Mouse (Mus musculus) ES-E14 (cell line): ENCODE measurements at regions not wholly inside any gene's neighbourhood (a gene's known extent, or its start where the extent isn't known, plus 50 kb on each side); places are given as distances from the start of the nearest gene placed in this dataset.
"Not testable (repeated sequence)": the region's sequence is repeated elsewhere in the genome, so short reads cannot be mapped to it uniquely, and the experiment has no call there.

Experiments used
- DNase-seq: peaks from one replicate; pipeline ENCODE4 v3.0.0-alpha.2; 2013; ENCODE audit warnings: low read depth, low spot score
- H3K27ac ChIP-seq: 2 replicates; pipeline ENCODE4 v1.5.1; 2012; ENCODE audit warnings: low read depth, mild to moderate bottlenecking, low read length, moderate library complexity, mixed read lengths; ENCODE audit not compliant: poor library complexity, insufficient read depth, severe bottlenecking
- H3K36me3 ChIP-seq: 2 replicates; pipeline ENCODE4 v1.6.1; 2012; ENCODE audit warnings: mild to moderate bottlenecking, low read length, moderate library complexity, mixed read lengths; ENCODE audit not compliant: control insufficient read depth, poor library complexity, insufficient read depth, severe bottlenecking
- H3K4me1 ChIP-seq, 2 experiments: fragments of 150-350 bp in 1 of 2; sonication (generic) in 1 of 2; 2 replicates each; pipeline ENCODE4 v1.6.1; 2012; ENCODE audit warnings: low read length in 2 of 2, mild to moderate bottlenecking in 1 of 2, mixed read lengths in 1 of 2; ENCODE audit not compliant: control insufficient read depth in 2 of 2, insufficient read depth in 2 of 2, poor library complexity in 1 of 2
- H3K4me3 ChIP-seq, 2 experiments: fragments of 150-350 bp in 1 of 2; sonication (generic) in 1 of 2; 2 replicates each; pipeline ENCODE4 v1.5.1; 2012; ENCODE audit warnings: low read length in 2 of 2, low read depth in 1 of 2, mild to moderate bottlenecking in 1 of 2, mixed read lengths in 1 of 2; ENCODE audit not compliant: insufficient read depth in 1 of 2, poor library complexity in 1 of 2, severe bottlenecking in 1 of 2
- H3K9ac ChIP-seq: 2 replicates; pipeline ENCODE4 v1.6.1; 2012; ENCODE audit warnings: low read depth, mild to moderate bottlenecking, low read length, mixed read lengths; ENCODE audit not compliant: poor library complexity, insufficient read depth, severe bottlenecking
- H3K9me3 ChIP-seq: fragments of 150-350 bp; sonication (generic); 2 replicates; pipeline ENCODE4 v1.6.1; 2012; ENCODE audit warnings: low read depth, mild to moderate bottlenecking, low read length; ENCODE audit not compliant: control insufficient read depth, insufficient read depth
- CHD2 ChIP-seq: IDR thresholded peaks from 2 replicates; pipeline ENCODE4 v1.6.1; 2014; ENCODE audit warnings: mild to moderate bottlenecking, low read depth, low read length, inconsistent platforms
- HCFC1 ChIP-seq: IDR thresholded peaks from 2 replicates; pipeline ENCODE4 v1.6.1; 2012; ENCODE audit warnings: low read length, inconsistent platforms, borderline replicate concordance; ENCODE audit not compliant: insufficient read depth
- MAFK ChIP-seq: IDR thresholded peaks from 2 replicates; pipeline ENCODE4 v1.6.1; 2014; ENCODE audit warnings: mild to moderate bottlenecking, low read depth, low read length, inconsistent platforms; ENCODE audit not compliant: insufficient read depth
- ZC3H11A ChIP-seq: IDR thresholded peaks from 2 replicates; pipeline ENCODE4 v1.6.1; 2012; ENCODE audit warnings: low read depth, mild to moderate bottlenecking, inconsistent platforms, low read length, borderline replicate concordance
- ZNF384 ChIP-seq: IDR thresholded peaks from 2 replicates; pipeline ENCODE4 v1.6.1; 2012; ENCODE audit warnings: low read depth, low read length, inconsistent platforms
- in situ Hi-C, 2 experiments: fragments of 600-800 bp; cut with MboI; formaldehyde crosslinking; loops; one replicate each; pipeline ENCODE4 v1.15.1; 2025; ENCODE audit warnings: low sequenced_read_pairs in 2 of 2, inconsistent platforms in 1 of 2; ENCODE audit not compliant: unreplicated experiment in 2 of 2

DNA sequence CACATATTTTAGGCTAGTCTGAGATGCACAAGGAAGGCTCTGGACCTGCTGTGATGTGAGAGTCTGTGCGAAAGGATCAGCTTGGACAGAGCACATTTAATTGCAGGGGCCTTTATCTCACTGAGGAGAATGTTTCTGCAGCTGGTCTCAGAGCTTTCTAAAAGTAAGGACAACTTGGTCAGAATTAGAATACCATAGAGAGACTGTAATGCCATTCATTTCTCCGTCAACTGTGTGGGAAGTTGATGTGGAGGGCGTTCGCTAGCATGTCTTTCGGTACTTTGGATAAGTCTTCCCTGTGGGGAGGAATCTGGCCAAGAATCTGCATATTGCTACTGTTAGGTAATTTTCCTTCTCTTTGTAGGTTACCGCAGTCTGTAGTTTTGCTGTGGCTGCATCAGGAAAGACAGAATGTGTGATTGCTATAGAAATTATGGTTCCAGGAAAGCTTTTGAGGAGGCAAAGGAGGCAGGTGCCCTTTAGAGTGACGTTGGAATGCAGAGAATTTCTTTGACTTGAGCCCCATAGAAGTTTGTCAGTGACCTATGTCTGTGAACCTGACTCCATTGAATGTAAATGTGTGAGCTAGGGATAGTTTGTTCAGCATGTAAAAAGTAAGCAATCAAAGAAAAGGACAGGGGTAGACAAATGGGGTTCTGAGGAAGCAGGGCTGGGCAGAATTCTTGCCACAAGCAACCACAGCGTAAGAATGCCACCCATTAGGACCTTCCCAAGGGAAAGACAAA is 164.2 kb downstream of the Eva1a start:
- H3K4me3 ChIP-seq = no peak overlapping the region
- H3K36me3 ChIP-seq = no peaks in the 10 kb centered on the region
- no peak overlapping the region for H3K27ac ChIP-seq
- H3K9me3 ChIP-seq = no peaks in the 10 kb centered on the region
- in situ Hi-C loops = no loop called here
- TF ChIP-seq CHD2 = no peak
- no peak for TF ChIP-seq HCFC1
- no peak for TF ChIP-seq ZNF384
- TF ChIP-seq MAFK = no peak
- no peak for TF ChIP-seq ZC3H11A
- no peak for DNase-seq
- no peaks in the 10 kb centered on the region for H3K4me1 ChIP-seq
- no peak overlapping the region for H3K9ac ChIP-seq

DNA sequence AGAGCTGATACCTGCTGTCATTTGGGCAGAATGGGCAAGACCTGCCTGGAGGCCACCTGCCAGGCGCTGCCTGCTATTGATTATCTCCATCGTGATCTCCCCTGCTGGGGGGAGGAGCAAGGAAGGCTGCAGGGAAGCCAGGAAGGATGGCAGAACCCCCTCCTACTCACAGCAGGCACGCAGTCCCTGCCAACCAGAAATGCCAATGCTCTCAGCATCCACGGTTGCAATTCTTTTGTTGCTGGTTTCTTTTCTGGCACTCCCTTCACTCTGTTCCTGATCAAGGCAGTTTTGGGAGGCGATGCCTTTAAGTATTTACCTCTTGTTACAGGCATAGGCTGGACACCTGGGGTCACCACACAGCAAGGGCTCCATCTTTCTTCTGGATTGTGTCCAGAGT is 164.3 kb upstream of the Tacr1 start:
- Histone ChIP-seq H3K27ac (no peak overlapping the region), H3K4me3 (no peak overlapping the region), H3K9ac (no peak overlapping the region), H3K36me3 (no peaks in the 10 kb centered on the region), H3K4me1 (no peaks in the 10 kb centered on the region), H3K9me3 (no peaks in the 10 kb centered on the region)
- DNase-seq = no peak
- in situ Hi-C loops = no loop called here
- no peak for TF ChIP-seq CHD2
- TF ChIP-seq ZNF384 = no peak
- no peak for TF ChIP-seq MAFK
- no peak for TF ChIP-seq ZC3H11A
- no peak for TF ChIP-seq HCFC1

DNA sequence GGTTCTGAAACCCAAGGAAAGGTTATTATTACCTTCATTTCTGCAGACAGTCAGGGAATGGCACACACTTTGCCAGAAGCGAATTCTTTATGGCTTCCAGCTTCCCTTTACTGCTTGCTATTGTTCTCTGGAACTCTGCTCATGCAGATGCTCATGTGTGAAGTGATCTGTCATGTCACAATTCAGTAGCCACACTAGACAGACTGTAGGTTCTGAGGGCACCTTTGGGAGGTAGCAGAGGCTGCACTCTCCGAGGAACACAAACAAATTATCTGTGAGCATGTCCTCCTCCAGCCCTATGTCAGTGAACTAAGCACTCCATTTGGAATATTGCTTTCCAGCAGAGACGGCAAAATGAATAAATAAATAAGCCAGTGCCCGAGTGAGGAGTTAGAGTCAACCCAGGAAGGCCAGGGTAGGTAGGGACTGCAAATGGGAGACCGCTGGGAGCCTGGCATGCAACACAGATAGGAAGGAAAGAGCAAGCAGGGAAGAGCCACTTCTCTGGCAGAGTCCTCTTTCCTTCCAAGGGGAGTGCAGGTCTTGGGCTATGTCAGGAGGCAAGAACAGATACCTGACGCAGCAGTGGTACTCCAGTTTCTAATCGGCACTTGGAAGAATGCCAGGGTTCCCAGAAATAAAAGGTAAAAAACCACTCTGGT is 161.4 kb upstream of the Tacr1 start:
- DNase-seq = no peak
- Histone ChIP-seq H3K4me3 (no peak overlapping the region), H3K27ac (no peak overlapping the region), H3K36me3 (no peaks in the 10 kb centered on the region), H3K9ac (no peak overlapping the region), H3K9me3 (no peaks in the 10 kb centered on the region), H3K4me1 (no peaks in the 10 kb centered on the region)
- in situ Hi-C loops = no loop called here
- no peak for TF ChIP-seq ZC3H11A
- no peak for TF ChIP-seq CHD2

DNA sequence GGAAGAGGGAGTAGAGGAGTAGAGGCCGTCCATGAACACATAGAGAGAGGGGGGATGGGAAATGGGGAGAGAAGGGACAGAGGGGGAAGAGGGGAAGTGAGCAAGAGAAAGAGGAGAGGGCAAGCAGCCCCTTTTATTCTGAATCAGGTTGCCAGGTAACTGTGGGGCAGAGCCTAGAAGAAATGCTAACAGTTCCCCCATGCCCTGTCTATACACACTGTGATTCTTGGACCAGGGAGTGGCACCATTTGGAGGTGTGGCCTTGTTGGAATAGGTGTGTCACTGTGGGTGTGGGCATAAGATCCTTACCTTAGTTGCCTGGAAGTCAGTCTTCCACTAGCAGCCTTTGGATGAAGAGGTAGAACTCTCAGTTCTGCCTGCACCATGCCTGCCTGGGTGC is 154.5 kb upstream of the Tacr1 start:
- H3K4me1 ChIP-seq, H3K4me3 ChIP-seq, in situ Hi-C loops, H3K36me3 ChIP-seq, H3K9ac ChIP-seq, DNase-seq, H3K27ac ChIP-seq, H3K9me3 ChIP-seq: not testable (repeated sequence)

DNA sequence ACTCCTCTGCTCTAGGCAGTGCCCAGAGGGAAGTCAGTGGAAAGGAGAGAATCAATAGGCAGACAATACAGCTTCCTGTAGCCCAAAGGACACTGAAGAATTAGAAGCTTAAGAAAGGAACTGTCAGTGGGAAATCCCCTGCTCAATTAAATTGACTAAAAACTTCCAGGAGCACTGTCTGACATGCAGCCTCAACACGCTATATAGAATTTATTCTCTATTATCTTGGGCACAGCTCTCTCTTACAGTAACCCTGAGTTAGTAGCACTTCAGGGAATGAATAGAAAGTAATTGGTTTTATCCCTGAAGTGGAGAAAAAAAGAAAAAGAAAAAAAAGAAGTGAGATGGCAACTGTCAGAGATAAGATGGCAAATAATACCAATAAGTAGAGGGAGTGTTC is 117.6 kb upstream of the Tacr1 start:
- Histone ChIP-seq H3K9ac (no peak overlapping the region), H3K27ac (no peak overlapping the region), H3K36me3 (no peaks in the 10 kb centered on the region), H3K9me3 (no peaks in the 10 kb centered on the region), H3K4me3 (no peak overlapping the region), H3K4me1 (no peaks in the 10 kb centered on the region)
- TF ChIP-seq CHD2 (no peak), ZNF384 (no peak), MAFK (no peak), HCFC1 (no peak), ZC3H11A (no peak)
- DNase-seq = no peak
- in situ Hi-C loops = no loop called here
